Mouse (Mus musculus) heart, embryonic 13.5 days (tissue): ENCODE measurements around the gene Tldc2. TPM values are rescaled to one million over a fixed set of nuclear protein-coding genes. Genes with fewer than 3 reads are reported as not detected.
A peak's percentile ranks its signal among the peaks of the same experiment; 100 is the strongest.

Source experiments
- ATAC-seq: fragments of 200-750 bp; cut with Nextera tagmentation; 2 replicates; pipeline ENCODE4 v1.8.0; 2017; ENCODE audit warnings: moderate TSS enrichment; ENCODE audit not compliant: insufficient number of reproducible peaks, low FRiP score, low TSS enrichment; ENCODE audit errors: extremely low read depth
- H3K27ac ChIP-seq: fragments of 300-500 bp; sonication (generic); replicated peaks from 2 replicates; pipeline ENCODE4 v1.5.1; 2015; ENCODE audit warnings: moderate library complexity, mild to moderate bottlenecking, inconsistent platforms
- H3K27me3 ChIP-seq: fragments of 300-500 bp; sonication (generic); replicated peaks from 2 replicates; pipeline ENCODE4 v1.6.1; 2015; ENCODE audit warnings: mild to moderate bottlenecking, inconsistent platforms
- H3K36me3 ChIP-seq: fragments of 300-500 bp; sonication (generic); 2 replicates; pipeline ENCODE4 v1.6.1; 2015; ENCODE audit warnings: mild to moderate bottlenecking, inconsistent platforms
- H3K4me1 ChIP-seq: fragments of 300-500 bp; sonication (generic); 2 replicates; pipeline ENCODE4 v1.6.1; 2015; ENCODE audit warnings: inconsistent platforms
- H3K4me2 ChIP-seq: fragments of 300-500 bp; sonication (generic); 2 replicates; pipeline ENCODE4 v1.6.1; 2015; ENCODE audit warnings: inconsistent platforms, mild to moderate bottlenecking, moderate library complexity
- H3K4me3 ChIP-seq: fragments of 300-500 bp; sonication (generic); 2 replicates; pipeline ENCODE4 v1.5.1; 2015; ENCODE audit warnings: moderate library complexity, mild to moderate bottlenecking, inconsistent platforms
- H3K9ac ChIP-seq: fragments of 300-500 bp; sonication (generic); 2 replicates; pipeline ENCODE4 v1.6.1; 2015; ENCODE audit warnings: inconsistent platforms, mild to moderate bottlenecking, moderate library complexity
- H3K9me3 ChIP-seq: fragments of 300-500 bp; sonication (generic); 2 replicates; pipeline ENCODE4 v1.6.1; 2016; ENCODE audit warnings: inconsistent platforms
- WGBS: fragments of 180-500 bp; shearing (Covaris S2); methylation state at CpG from one replicate; pipeline ENCODE4 v1.1.7; 2015; ENCODE audit warnings: mixed read lengths; 5-methylcytosine and 5-hydroxymethylcytosine counted together
- polyA plus RNA-seq: library from polyadenylated mRNA; unstranded; fragments of >200 nt; fragmentation: Nextera tagmentation; extraction: Ambion mirVana; gene quantifications from 2 replicates; pipeline ENCODE4 v1.2.1, GENCODE M21; 2015

The Tldc2 gene
- polyA plus RNA-seq, 1 experiment from 2014 or later = not detected

DNA sequence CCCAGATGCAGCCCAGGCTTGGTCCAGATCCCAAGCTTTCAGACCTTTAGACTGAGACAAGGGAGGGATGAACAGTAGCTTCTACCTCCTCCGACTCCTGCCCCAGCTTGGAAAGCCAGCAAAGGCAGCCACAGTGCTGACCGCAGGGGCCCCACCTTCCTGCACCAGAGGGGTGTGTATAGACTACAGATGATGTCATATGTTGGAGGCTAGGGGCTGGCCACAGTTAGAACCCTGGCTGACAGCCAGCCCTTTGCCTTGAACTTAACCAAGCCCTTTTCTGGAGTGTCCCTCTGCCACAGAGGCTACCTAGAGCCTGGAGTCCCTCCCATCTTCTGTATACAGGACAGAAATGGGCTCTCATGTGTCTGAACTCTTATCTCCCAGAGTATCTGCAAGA, 15.3 kb upstream of the Tldc2 start:
- H3K27ac ChIP-seq = peak overlapping the region; percentile 96
- peak overlapping the region; percentile 77 for H3K9ac ChIP-seq
- WGBS = 4% methylated on average over 2 of the region's 2 CpGs
- ATAC-seq = no peak
- peaks cover 20% of the 10 kb centered on the region for H3K36me3 ChIP-seq
- H3K4me2 ChIP-seq = peak overlapping the region; percentile 51
- peaks cover 100% of the 10 kb centered on the region for H3K4me1 ChIP-seq
- H3K27me3 ChIP-seq = no peaks in the 10 kb centered on the region
- H3K4me3 ChIP-seq = peak overlapping the region; percentile 16; the same call in 1 of the 2 replicates
- H3K9me3 ChIP-seq = no peaks in the 10 kb centered on the region

DNA sequence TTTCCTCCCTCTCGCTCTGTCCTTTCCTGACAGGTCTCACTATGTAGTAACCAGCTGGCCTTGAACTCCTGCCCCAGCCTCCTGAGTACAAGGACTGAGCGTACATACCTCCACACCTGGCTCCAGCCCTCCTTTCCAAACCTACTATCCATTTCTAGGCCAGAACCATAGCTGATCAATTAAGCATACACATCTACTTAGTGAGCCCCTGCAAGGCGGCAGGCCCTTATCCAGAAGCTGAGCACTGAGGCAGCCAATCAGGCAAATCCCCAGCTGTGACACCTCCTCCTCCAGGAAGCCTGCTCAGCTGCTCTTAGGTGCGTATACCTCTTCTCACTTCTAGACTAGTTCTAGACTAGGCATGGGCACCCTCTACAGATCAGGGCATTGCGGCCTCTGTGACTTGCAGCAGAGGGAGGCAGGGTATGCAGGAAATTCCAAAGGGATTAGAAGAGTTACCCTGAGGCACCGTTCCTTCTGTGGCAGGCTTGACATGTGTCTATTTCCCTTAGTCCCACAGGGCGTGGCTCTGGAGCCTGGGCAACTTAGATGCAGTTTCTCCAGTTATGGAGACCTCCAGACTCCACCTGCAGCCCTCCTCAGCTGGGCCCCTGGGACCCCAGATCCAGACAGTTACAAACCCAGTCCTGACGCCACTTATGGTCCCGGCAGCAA, 14.4 kb upstream of the Tldc2 start:
- H3K27me3 ChIP-seq = no peaks in the 10 kb centered on the region
- H3K4me3 ChIP-seq = no peak overlapping the region
- no peaks in the 10 kb centered on the region for H3K9me3 ChIP-seq
- H3K4me1 ChIP-seq = peaks cover 100% of the 10 kb centered on the region
- 57% methylated on average over 9 of the region's 9 CpGs for WGBS
- peak overlapping the region; percentile 77 for H3K9ac ChIP-seq
- peak overlapping the region; percentile 96 for H3K27ac ChIP-seq
- ATAC-seq = no peak
- H3K4me2 ChIP-seq = peak overlapping the region; percentile 51; the same call in 1 of the 2 replicates
- H3K36me3 ChIP-seq = peaks cover 20% of the 10 kb centered on the region

DNA sequence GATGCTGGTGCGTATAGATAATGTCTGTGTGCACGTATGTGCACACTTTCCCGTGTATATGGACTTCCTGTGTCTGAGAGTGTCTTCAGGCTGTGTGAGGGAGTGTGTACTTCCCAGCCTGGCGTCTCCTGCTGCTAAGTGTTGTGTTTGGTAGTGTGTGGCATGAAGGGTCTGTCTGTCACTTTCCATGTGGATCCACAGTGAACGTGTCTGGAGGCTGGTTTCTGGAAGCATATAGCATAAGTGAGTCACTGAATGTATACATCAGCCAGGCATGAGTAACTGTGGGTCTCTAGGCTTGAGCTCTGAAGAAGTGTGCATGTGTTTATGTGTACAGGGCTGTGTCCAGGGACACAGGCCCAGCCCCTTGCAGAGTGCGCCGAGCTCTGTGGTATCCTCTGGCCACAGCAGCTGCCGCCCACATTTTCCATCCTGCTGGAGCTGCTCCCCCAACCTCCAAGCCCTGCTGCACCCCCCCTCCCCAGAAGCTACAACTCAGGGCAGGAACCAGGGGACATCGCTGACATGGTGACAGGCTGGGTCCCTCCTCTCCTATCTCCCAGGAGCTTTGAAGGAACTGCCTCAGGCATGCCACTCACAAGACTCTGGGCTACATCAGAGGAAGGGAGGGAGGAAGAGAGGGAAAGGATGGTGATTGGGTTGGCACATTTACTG, 13.3 kb upstream of the Tldc2 start:
- Histone ChIP-seq H3K27ac (peak overlapping the region; percentile 52), H3K9ac (peak overlapping the region; percentile 70), H3K4me1 (peaks cover 93% of the 10 kb centered on the region), H3K36me3 (peaks cover 20% of the 10 kb centered on the region), H3K9me3 (no peaks in the 10 kb centered on the region), H3K27me3 (no peaks in the 10 kb centered on the region), H3K4me2 (0 out of 2 replicates have a peak overlapping the region, but pooled peaks have one; percentile 90), H3K4me3 (no peak overlapping the region)
- ATAC-seq = no peak
- 45% methylated on average over 9 of the region's 9 CpGs for WGBS

DNA sequence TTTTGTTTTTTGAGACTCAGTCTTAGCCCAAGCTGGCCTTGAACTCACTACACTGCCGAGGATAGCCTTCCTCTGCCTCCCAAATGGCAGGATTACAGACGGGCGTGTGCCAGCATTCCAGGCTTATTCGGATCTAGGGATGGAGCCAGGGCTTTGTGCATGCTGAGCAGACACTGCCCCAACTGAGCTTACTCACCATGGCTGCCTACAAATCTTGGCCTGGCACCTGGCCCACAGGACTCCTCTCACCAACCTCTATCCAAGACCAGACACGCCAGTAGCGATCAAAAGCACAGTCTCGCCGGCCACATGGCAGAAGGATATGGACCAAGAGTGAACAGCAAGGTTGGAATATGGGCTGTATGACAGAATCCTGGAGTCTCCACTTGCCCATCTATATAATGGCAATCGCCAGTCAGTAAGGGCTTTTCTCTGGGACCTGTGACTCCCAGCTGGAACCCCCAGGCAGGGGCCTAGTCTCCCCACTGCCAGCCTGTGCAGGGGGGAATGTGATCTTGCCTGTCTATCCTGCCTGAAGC, 12.6 kb upstream of the Tldc2 start:
- Histone ChIP-seq H3K27ac (peak overlapping the region; percentile 52), H3K36me3 (peaks cover 20% of the 10 kb centered on the region), H3K9me3 (no peaks in the 10 kb centered on the region), H3K27me3 (no peaks in the 10 kb centered on the region), H3K4me3 (no peak overlapping the region), H3K4me1 (peaks cover 86% of the 10 kb centered on the region), H3K4me2 (peak overlapping the region; percentile 90), H3K9ac (peak overlapping the region; percentile 70)
- WGBS = 72% methylated on average over 9 of the region's 9 CpGs
- no peak for ATAC-seq

DNA sequence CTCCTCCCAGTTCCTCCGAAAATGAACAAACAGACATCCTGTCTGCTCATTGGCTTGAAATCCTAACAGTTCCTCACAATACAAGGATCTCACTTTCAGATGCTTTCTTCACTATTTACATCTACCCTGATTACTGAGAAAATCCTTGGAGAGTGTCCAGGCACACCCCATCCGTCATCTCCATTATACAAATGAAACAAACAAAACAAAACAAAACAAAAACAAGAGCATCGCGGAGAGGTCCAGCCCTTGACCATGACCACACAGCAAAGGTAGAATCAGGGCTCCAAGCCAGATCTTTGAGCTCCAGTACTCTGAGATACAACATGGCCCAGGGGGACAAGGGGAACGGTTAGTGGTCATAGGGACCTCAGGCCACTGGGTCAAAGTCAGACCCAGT, 12.1 kb upstream of the Tldc2 start:
- peak overlapping the region; percentile 74 for H3K27ac ChIP-seq
- H3K4me3 ChIP-seq = no peak overlapping the region
- H3K4me2 ChIP-seq = peak overlapping the region; percentile 90

DNA sequence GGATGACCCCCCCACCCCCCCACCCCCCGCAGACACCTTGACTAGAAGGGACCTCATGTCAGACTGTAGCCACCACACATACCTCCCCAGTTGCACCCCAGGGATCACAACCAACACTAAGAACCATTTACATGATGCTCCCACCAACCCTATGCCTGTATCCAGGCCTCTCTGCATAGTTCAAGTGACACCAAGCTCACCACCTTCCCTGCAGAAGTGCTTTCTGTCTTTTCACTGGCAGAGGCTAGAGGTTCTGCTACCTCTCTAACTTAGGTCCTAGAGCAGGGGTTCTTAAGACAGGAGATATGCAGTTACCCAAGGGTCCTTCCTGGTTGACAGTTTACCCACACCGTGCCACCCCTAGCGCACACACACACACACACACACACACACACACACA, 11.6 kb upstream of the Tldc2 start:
- Histone ChIP-seq H3K9ac (peak overlapping the region; percentile 70), H3K36me3 (peaks cover 20% of the 10 kb centered on the region), H3K4me2 (peak overlapping the region; percentile 90), H3K9me3 (no peaks in the 10 kb centered on the region), H3K4me3 (peak overlapping the region; percentile 94; the same call in 1 of the 2 replicates), H3K27ac (peak overlapping the region; percentile 74), H3K4me1 (peaks cover 81% of the 10 kb centered on the region), H3K27me3 (0 out of 2 replicates have a peak, but pooled peaks cover under 1% of the 10 kb centered on the region)
- ATAC-seq = no peak
- WGBS = 78% methylated on average over 3 of the region's 3 CpGs

More for the DNA sequence above, 12.1 kb upstream of the Tldc2 start:
- H3K9ac ChIP-seq = peak overlapping the region; percentile 70
- ATAC-seq = no peak
- peaks cover 20% of the 10 kb centered on the region for H3K36me3 ChIP-seq
- peaks cover 84% of the 10 kb centered on the region for H3K4me1 ChIP-seq
- H3K27me3 ChIP-seq = no peaks in the 10 kb centered on the region
- no peaks in the 10 kb centered on the region for H3K9me3 ChIP-seq
- WGBS = 70% methylated on average over 5 of the region's 5 CpGs

DNA sequence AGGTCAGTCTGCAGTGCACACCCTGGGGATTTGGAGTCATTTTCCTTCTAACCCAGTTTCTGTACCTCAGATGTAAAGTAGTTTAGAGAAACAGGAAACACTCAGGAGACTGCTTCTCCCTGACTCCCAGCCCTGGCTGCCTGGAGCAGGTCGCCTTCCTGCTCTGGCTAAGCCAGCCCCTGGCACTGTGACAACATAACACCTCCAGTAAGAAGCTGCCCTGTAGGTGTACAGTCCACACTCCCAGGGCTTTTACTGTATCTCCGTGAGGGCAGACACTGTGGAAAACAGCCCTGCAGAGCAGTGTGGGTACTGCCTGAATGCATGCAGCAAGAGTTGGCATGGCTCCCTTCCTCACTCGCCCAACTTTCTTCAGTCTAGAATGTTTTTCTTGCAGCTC, 11.2 kb upstream of the Tldc2 start:
- H3K27ac ChIP-seq = peak overlapping the region; percentile 74
- H3K9ac ChIP-seq = peak overlapping the region; percentile 70
- H3K36me3 ChIP-seq = peaks cover 20% of the 10 kb centered on the region
- ATAC-seq = no peak
- peak overlapping the region; percentile 90 for H3K4me2 ChIP-seq
- WGBS = 21% methylated on average over 3 of the region's 3 CpGs
- H3K4me3 ChIP-seq = peak overlapping the region; percentile 94
- no peaks in the 10 kb centered on the region for H3K9me3 ChIP-seq
- peaks cover 5% of the 10 kb centered on the region; the same call in 1 of the 2 replicates for H3K27me3 ChIP-seq
- H3K4me1 ChIP-seq = peaks cover 76% of the 10 kb centered on the region

DNA sequence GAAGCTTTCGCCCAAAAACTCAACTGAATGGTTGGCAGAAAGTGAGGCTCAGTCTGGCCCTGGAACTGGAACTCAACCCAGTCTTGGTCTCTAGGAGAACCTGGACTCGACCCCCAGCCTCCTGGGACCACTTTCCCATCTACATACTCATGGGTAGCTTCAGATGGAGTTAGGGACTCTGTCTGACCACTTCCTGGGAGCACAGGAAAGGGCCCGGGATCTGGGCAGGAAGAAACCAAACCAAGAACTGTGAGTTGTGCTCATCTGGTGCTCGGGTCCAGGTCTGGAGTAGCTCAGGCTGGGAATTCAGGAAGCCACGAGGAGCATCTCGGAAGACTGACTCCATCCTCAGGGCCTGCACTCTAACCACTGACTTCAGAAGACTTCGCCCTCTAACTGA, 10.3 kb upstream of the Tldc2 start:
- Histone ChIP-seq H3K4me1 (peaks cover 67% of the 10 kb centered on the region), H3K36me3 (peaks cover 20% of the 10 kb centered on the region), H3K9me3 (no peaks in the 10 kb centered on the region), H3K27me3 (peaks cover 5% of the 10 kb centered on the region; the same call in 1 of the 2 replicates), H3K4me2 (peak overlapping the region; percentile 90), H3K27ac (peak overlapping the region; percentile 94; the same call in 1 of the 2 replicates), H3K9ac (peak overlapping the region; percentile 99), H3K4me3 (peak overlapping the region; percentile 94)
- 73% methylated on average over 7 of the region's 7 CpGs for WGBS
- ATAC-seq = no peak

DNA sequence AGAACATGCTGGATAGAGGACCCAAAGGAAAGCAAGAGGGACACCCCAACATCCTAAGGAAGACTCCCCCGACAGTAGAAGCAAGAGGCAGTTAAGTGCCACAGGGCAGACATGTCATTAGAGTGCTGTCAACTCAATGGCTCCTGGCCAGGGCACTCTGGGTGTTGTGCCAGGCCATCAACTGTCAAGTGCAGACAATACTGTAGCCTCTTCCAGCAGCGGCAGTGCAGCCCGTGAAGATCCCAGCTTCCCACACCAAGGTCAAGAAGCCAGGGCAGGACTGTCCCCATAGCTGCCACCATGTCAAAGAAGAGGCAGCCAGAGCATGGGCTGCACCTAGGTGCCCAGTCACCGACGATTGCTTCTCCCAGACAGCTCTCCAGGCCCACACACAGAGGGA, 9.7 kb upstream of the Tldc2 start:
- peaks cover 20% of the 10 kb centered on the region for H3K36me3 ChIP-seq
- 13% methylated on average over 5 of the region's 5 CpGs for WGBS
- peak overlapping the region; percentile 99 for H3K9ac ChIP-seq
- H3K9me3 ChIP-seq = no peaks in the 10 kb centered on the region
- peaks cover 65% of the 10 kb centered on the region for H3K4me1 ChIP-seq
- peak overlapping the region; percentile 94 for H3K27ac ChIP-seq
- H3K4me2 ChIP-seq = peak overlapping the region; percentile 90
- ATAC-seq = no peak
- peak overlapping the region; percentile 94 for H3K4me3 ChIP-seq
- peaks cover 5% of the 10 kb centered on the region; the same call in 1 of the 2 replicates for H3K27me3 ChIP-seq

DNA sequence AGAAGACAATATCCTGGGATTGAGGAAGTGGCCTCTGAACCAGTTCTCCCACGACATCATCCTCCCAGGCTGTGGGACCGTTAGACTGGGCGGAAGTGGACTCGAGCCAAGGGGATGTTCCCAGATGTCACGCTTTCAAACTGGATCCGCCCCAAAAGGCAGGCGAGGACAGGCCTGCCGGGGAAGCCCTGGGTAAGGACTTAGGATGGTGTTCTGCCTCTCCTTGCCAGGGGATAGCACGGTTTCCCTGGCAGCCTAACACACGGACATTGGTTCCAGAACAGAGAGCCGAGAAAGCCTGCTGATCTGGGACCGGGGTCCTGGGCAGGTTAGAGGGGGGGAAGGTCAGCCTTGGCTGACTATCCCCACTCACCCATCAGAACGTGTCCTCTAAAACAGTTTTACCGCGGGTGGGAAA, 9.2 kb upstream of the Tldc2 start:
- Histone ChIP-seq H3K27me3 (peaks cover 5% of the 10 kb centered on the region; the same call in 1 of the 2 replicates), H3K9ac (peak overlapping the region; percentile 99), H3K27ac (peak overlapping the region; percentile 94), H3K9me3 (no peaks in the 10 kb centered on the region), H3K4me3 (peak overlapping the region; percentile 94), H3K36me3 (peaks cover 17% of the 10 kb centered on the region), H3K4me2 (peak overlapping the region; percentile 90), H3K4me1 (peaks cover 65% of the 10 kb centered on the region)
- 2% methylated on average over 15 of the region's 15 CpGs for WGBS
- no peak for ATAC-seq

DNA sequence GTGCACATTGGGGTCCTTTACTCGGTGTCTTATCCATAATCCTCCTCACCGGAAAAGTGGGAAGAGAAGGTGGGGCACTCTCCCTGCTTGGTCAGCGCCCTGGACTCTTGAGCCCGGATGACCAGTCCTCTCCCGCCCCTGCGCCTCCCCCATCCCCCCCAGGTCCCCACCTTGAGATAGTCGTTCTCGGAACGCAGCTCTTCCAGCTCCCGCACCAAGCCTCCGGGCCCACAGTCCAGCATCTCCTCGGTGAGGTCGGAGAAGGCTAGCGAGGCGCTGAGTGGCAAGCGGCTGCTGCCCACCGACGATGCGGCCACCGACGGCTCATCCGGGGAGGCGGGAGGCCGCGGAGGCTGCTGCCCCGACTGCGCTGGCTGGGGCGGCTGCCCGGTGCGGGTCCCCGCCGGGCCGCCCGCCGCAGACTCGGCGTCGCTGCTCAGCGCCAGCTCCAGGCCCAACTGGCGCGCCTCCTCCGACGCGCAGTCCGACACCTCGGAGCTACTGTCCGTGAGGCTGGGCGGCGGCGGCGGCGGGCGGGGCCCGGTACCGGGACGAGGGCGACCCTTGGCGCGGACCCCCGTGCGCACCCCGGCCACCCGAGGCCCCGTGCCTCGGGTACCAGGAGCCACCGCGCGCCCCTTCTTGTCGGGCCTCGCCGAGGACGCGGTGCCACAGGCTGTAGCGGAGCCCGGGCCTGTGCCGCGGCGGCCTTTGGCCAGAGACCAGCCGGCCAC, 8.6 kb upstream of the Tldc2 start:
- Histone ChIP-seq H3K9me3 (no peaks in the 10 kb centered on the region), H3K27me3 (peaks cover 5% of the 10 kb centered on the region; the same call in 1 of the 2 replicates), H3K9ac (peak overlapping the region; percentile 99), H3K4me1 (peaks cover 61% of the 10 kb centered on the region), H3K4me2 (peak overlapping the region; percentile 90), H3K36me3 (peaks cover 11% of the 10 kb centered on the region), H3K4me3 (peak overlapping the region; percentile 94), H3K27ac (peak overlapping the region; percentile 94)
- ATAC-seq = peak; percentile 26; the same call in 1 of the 2 replicates
- under 1% methylated on average over 56 of the region's 79 CpGs for WGBS
